Mouse (Mus musculus) erythroblast, embryonic 14.5 days (primary cell): ENCODE results near the gene Lefty1. TPM values are rescaled to one million over a fixed set of nuclear protein-coding genes. Genes with fewer than 3 reads are reported as not detected.

Source experiments
- H3K27me3 ChIP-seq: 2 replicates; pipeline ENCODE4 v1.6.1; 2012; ENCODE audit warnings: inconsistent platforms; ENCODE audit not compliant: control insufficient read depth
- H3K36me3 ChIP-seq: 2 replicates; pipeline ENCODE4 v1.6.1; 2012; ENCODE audit warnings: mild to moderate bottlenecking, inconsistent platforms; ENCODE audit not compliant: control insufficient read depth
- H3K4me1 ChIP-seq: 2 replicates; pipeline ENCODE4 v1.6.1; 2012; ENCODE audit warnings: inconsistent platforms; ENCODE audit not compliant: control insufficient read depth
- H3K4me3 ChIP-seq: replicated peaks from 2 replicates; pipeline ENCODE3; 2012; ENCODE audit warnings: moderate library complexity, mild to moderate bottlenecking, inconsistent platforms
- H3K9me3 ChIP-seq: 2 replicates; pipeline ENCODE4 v1.6.1; 2012; ENCODE audit warnings: low read length, inconsistent platforms, mixed read lengths; ENCODE audit not compliant: control insufficient read depth
- GATA1 ChIP-seq: IDR thresholded peaks from 2 replicates; pipeline ENCODE4 v1.6.1; 2012; ENCODE audit warnings: low read length, inconsistent platforms, mixed read lengths
- TAL1 ChIP-seq: IDR thresholded peaks from 3 replicates; pipeline ENCODE4 v1.6.1; 2012; ENCODE audit warnings: low read length, inconsistent platforms, mixed read lengths
- polyA plus RNA-seq: library from polyadenylated mRNA; stranded (reverse); fragments of >175 nt; gene quantifications from 2 replicates; pipeline ENCODE4 v1.2.3, GENCODE M21; 2012

The Lefty1 gene
- polyA plus RNA-seq, 1 experiment, result 0.87 TPM

DNA sequence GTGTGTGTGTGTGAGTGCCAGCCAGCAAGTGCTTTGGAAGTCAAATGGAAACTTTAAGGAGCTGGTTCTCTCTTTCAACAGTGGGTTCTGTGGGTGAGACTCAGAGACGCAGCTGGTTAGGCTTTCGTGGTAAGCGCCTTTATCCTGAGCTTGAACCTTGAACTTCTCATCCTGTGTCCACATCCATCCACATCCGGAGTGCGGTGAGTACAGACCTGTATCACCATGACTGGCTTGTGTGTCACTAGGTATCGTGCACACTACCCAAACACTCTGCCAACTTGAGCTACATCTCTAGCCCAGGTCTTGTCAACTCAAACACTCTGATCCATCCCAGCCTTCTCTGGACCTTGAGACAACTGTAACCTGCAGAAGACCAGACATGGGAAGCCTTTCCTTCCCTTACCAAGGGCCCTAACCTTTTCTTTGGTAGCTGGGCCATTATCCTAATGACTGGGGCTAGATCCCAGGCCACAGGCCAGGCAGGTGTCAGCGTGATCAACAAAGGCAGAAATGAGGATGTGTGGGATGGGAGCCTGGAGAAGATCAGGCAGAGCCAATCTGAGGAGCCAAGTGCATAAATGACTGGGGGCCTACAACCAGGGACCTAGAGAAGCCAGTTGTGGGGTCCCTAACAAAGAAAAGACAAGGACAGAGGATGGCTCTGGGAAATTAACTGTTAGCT, 6.1 kb downstream of the Lefty1 start:
- H3K36me3 ChIP-seq, result no peaks in the 10 kb centered on the region
- TF ChIP-seq TAL1 (no peak), GATA1 (no peak)
- peaks cover 42% of the 10 kb centered on the region for H3K27me3 ChIP-seq
- peak overlapping the region; percentile 66 for H3K4me3 ChIP-seq
- H3K9me3 ChIP-seq, result no peaks in the 10 kb centered on the region
- peaks cover 53% of the 10 kb centered on the region for H3K4me1 ChIP-seq

DNA sequence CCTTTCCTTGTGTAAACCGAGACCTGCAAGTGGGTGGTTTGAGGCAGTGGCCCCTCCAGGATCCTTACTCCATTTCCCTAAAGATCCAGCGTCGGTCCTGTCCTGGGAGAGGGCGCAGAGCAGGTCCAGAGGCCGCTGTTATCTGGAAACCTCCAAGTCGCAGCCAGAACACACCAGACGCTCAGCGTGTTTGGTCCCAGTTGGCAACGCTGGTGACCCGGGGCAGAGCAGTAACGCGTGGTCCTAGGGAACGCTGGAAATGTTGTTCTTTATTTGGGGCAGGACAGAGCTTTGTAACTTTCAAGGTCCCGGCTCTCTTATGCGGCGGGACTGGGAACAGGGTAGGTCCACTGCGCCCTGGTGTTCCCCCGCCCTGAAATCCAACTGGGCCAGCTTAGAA, 6.9 kb downstream of the Lefty1 start:
- Histone ChIP-seq H3K27me3 (peaks cover 34% of the 10 kb centered on the region), H3K4me1 (peaks cover 61% of the 10 kb centered on the region), H3K36me3 (peaks cover 5% of the 10 kb centered on the region), H3K4me3 (peak overlapping the region; percentile 66), H3K9me3 (no peaks in the 10 kb centered on the region)
- no peak for TF ChIP-seq TAL1
- no peak for TF ChIP-seq GATA1

DNA sequence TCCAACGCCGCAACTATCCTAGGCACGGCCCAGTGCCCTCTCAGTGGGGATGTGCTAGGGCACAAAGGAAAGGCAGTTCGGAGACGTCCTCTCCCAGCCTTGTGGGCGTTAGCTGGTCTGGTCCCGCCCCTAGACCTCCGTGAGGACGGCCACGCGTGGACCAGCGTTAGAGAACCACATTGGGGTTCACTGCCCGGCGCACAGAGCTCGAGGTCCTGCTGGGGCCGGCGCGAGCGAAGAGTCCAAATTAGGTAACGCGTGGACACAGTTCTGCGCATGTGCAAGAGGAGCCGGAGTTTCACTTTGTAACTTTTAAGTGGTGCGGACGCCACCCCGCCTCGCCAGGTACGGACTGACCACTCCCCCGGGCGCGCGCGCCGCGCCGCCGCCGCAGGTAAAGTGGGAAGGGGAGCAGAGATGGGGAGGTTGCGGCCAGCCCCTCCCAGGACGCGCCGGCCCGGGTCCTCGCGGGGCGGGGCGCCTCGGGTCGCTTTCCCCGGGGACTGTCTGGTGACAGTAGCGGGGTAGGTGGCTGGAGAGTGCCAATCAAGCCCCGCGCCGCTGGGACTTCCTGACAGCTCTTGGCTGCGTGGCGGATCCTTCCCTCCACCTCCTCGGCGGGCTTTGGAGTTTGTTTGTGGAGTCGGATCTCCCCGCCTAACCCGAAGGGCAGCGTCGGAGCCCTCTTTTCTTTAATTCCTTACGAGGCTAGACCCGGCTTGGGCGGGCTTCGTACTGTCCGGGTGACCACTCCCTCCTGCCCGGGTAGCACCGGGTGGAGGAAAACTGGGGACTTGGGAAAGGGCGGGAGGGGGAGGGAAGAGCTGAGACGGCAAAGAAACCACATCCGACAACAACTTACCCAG, 7.6 kb downstream of the Lefty1 start, which contains the start of gene Tmem63a:
TSS of gene Tmem63a (plus strand) at position 179 of the 866 bp plus-strand sequence.
- TF ChIP-seq GATA1, result no peak
- TF ChIP-seq TAL1, result no peak
- Histone ChIP-seq H3K27me3 (peaks cover 28% of the 10 kb centered on the region), H3K36me3 (peaks cover 11% of the 10 kb centered on the region), H3K4me1 (peaks cover 68% of the 10 kb centered on the region), H3K9me3 (no peaks in the 10 kb centered on the region), H3K4me3 (peak within 1 kb of the TSS; percentile 66)

DNA sequence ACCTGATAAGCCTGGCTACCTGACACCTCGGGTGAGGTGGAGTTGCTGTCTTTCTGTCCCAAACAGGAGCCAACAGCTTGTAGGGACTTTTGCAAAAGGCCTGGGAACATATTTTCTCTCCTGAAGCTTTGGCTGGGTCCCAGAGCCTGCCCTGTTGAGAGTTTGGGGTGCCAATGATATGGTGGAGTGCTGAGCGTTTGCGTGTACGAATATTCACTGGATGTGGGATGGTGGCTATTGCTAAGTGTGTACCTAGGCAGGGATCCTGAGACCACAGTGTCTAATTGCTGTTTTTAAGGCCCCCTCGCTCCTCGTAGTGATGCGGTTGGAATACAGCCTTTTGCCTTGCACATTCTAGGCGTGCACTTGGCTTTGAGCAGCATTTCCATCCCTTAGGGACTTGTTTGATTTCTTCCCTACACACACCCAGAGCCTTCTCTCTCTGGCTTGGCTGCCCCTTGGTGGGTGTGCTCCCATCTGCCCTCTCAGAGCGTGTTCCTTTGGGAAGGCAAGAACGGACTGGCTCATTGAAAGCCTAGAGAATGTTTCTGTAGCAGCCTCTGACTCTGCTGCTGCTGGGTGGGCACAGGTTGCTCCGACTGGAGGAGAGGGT, 8.3 kb downstream of the Lefty1 start:
- Histone ChIP-seq H3K4me1 (peaks cover 66% of the 10 kb centered on the region), H3K4me3 (peak overlapping the region; percentile 66)

DNA sequence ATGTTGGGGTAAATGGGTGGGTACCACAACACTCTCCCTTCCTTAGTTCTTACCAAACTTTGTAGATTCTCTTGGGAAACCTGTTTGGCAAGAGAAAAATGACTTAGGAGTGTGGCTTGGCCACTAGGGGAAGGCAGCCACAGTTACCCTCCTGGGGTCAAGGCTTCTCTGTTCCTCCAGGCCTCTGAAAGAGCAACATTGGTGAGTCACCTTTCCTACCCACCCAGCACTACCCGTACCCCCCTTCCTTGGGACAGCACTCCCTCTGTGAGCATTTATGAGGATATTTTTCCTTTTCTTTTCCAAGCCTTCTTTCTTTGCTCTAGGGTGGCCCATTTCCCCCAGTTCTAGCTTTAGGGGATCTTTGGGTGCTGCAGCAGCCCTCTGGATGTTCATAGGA, 9.1 kb downstream of the Lefty1 start:
- peaks cover 21% of the 10 kb centered on the region for H3K36me3 ChIP-seq
- H3K4me3 ChIP-seq, result no peak overlapping the region
- peaks cover 15% of the 10 kb centered on the region for H3K27me3 ChIP-seq
- TF ChIP-seq GATA1 (no peak), TAL1 (no peak)
- no peaks in the 10 kb centered on the region for H3K9me3 ChIP-seq
- peaks cover 67% of the 10 kb centered on the region for H3K4me1 ChIP-seq

More for the DNA sequence above, 8.3 kb downstream of the Lefty1 start:
- Histone ChIP-seq H3K36me3 (peaks cover 15% of the 10 kb centered on the region), H3K27me3 (peaks cover 20% of the 10 kb centered on the region), H3K9me3 (no peaks in the 10 kb centered on the region)
- TF ChIP-seq TAL1, result no peak
- TF ChIP-seq GATA1, result no peak

DNA sequence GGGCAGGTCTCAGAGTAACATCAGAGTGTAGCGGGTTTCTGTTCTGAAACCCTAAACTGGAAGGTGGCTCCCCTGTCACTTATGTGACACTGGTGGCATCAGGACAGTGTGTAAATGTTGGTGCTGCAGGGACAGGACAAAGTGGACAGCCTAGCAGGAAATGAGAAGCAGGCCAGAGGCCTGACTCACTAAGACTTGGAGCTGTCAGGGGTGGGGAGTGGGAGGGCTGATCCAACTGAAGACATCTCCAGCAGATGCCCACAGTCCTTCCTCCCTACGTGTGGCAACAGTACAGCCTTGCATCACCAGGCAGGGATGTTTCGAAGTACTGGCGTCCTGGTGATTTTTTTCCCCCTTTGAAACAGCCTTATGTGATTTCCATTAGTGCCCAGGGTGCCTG, 9.7 kb downstream of the Lefty1 start:
- TF ChIP-seq TAL1 (no peak), GATA1 (no peak)
- Histone ChIP-seq H3K4me1 (peaks cover 67% of the 10 kb centered on the region), H3K9me3 (no peaks in the 10 kb centered on the region), H3K4me3 (no peak overlapping the region), H3K36me3 (peaks cover 27% of the 10 kb centered on the region), H3K27me3 (peaks cover 15% of the 10 kb centered on the region)

DNA sequence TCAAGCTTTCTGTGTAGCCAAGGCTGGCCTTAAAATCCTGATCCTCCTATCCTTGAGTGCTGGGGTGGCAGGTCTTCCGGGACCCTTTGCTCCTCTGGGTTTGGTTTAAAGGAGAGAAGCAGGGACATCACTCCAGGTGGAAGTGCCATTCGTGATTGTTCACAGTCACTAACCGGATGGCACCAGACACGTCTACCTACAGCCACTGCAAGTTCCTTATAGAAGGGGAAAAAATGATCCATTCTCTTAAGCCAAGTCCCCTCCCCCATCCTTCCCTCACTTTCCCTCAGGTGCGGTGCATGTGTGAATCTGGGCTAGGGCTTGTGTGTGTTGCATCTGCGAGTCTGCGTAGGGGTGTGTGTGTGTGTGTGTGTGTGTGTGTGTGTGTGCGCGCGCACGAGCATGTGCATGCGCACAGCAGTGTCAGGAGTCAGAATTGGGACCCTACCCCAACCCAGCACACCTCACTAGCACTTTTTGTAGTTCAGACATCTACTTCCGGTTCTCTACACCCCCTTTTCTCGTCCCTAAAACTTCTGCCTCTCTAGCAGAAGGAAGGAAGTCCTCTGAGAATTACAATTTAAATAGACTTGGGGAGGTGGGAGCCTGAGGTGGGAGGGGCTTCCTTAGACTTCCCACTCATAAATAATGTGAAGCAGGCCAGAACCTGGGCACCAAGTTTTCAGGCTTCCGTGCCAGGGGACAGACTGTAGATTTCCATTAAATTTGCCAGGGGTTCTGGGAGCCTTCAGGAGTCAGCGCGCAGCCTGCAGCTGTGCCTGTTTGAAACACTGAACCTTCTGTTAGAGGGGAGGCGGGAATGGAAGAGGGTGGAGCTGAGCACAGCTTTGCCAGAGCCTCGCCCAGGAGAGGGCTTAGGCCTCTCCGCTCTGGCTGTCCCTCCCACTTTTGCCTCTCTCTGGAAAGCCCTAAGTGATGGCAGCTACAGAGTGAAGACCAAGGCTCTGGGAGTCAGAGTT, 10.5 kb downstream of the Lefty1 start:
- Histone ChIP-seq H3K4me1 (peaks cover 67% of the 10 kb centered on the region), H3K4me3 (peak overlapping the region; percentile 43), H3K36me3 (peaks cover 34% of the 10 kb centered on the region), H3K9me3 (no peaks in the 10 kb centered on the region), H3K27me3 (peaks cover 15% of the 10 kb centered on the region)
- TF ChIP-seq TAL1, result no peak

DNA sequence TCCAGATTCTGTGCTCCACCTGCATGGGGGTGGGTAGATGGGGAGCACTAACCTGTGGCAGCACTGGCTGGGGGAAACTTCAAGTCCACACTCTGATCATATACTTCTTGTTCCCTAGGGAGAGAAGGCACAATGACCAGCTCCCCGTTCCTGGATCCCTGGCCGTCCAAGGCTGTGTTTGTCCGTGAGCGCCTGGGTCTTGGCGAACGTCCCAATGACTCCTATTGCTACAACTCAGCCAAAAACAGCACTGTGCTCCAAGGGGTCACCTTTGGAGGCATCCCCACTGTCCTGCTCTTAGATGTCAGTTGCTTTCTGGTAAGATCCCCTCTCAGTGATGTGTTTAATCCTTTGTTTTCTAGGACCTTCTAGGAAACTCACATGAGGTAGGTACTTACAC, 11.6 kb downstream of the Lefty1 start:
- no peaks in the 10 kb centered on the region for H3K9me3 ChIP-seq
- no peak overlapping the region for H3K4me3 ChIP-seq
- H3K4me1 ChIP-seq, result peaks cover 60% of the 10 kb centered on the region
- peaks cover 34% of the 10 kb centered on the region for H3K36me3 ChIP-seq
- no peak for TF ChIP-seq TAL1
- TF ChIP-seq GATA1, result no peak
- H3K27me3 ChIP-seq, result peaks cover 7% of the 10 kb centered on the region
